Mouse (Mus musculus): ENCODE measurements at regions not wholly inside any gene's neighbourhood (a gene's known extent, or its start where the extent isn't known, plus 50 kb on each side); places are given as distances from the start of the nearest gene placed in this dataset.

DNA sequence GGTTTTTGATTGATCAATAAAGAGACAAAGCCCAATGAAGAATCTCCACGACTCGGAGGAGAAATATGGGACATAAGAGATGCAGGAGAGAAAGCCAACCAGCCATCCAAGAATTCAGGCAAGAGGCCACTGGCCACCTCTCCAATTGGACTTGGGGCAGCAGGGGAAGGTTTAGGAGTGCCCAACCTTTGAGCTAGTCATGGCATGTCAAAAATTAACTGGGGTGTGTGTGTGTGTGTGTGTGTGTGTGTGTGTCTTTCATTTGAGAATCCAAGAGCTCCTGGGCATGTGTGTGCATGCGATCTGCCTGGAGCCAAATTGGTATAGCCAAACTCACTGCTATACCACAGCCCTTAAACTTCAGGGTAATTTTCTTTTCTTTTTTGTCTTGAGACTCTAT is 51.6 kb upstream of the Cecr2 start:
- 90% methylated on average over 3 of the region's 3 CpGs for WGBS
- no peaks in the 10 kb centered on the region for H3K4me1 ChIP-seq (replicated peaks)
- no peak for ATAC-seq (ENCODE audit: insufficient number of reproducible peaks, insufficient read depth, low FRiP score, low TSS enrichment, low read depth)
- no peaks in the 10 kb centered on the region for H3K36me3 ChIP-seq
- no peak overlapping the region for H3K9ac ChIP-seq (replicated peaks)
- H3K27ac ChIP-seq: no peak overlapping the region
- H3K27me3 ChIP-seq: 0 out of 2 replicates have a peak, but pooled peaks cover 3% of the 10 kb centered on the region
- no peaks in the 10 kb centered on the region for H3K9me3 ChIP-seq
- H3K4me2 ChIP-seq: no peak overlapping the region
- no peak overlapping the region for H3K4me3 ChIP-seq (replicated peaks)

DNA sequence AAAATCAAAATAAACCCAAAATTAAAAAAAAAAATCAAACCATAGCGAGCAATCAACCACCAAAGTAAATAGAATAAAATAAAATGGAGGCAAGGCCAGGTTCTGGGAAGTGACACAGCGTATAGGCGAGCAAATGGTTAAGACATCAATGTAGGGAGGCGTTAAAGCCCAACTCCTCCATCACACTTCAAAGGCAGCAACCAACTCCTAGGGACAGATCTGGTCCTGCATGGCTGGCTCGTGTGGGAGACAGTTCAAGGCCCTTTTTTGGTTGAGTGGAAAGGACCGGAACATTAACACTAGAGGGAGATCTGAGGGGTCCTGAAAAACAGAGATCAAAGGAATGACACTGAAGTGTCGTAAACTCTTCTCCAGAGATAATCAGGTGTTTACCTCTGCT is 53.8 kb upstream of the Cecr2 start:
- no peak for ATAC-seq (ENCODE audit: insufficient number of reproducible peaks, insufficient read depth, low FRiP score, low TSS enrichment, low read depth)
- 0 out of 2 replicates have a peak, but pooled peaks cover 3% of the 10 kb centered on the region for H3K27me3 ChIP-seq
- no peaks in the 10 kb centered on the region for H3K9me3 ChIP-seq
- H3K36me3 ChIP-seq: no peaks in the 10 kb centered on the region
- H3K4me1 ChIP-seq (replicated peaks): no peaks in the 10 kb centered on the region
- no peak overlapping the region for H3K27ac ChIP-seq
- H3K9ac ChIP-seq (replicated peaks): no peak overlapping the region
- no peak overlapping the region for H3K4me3 ChIP-seq (replicated peaks)
- H3K4me2 ChIP-seq: no peak overlapping the region
- WGBS: 27% methylated on average over 7 of the region's 7 CpGs

DNA sequence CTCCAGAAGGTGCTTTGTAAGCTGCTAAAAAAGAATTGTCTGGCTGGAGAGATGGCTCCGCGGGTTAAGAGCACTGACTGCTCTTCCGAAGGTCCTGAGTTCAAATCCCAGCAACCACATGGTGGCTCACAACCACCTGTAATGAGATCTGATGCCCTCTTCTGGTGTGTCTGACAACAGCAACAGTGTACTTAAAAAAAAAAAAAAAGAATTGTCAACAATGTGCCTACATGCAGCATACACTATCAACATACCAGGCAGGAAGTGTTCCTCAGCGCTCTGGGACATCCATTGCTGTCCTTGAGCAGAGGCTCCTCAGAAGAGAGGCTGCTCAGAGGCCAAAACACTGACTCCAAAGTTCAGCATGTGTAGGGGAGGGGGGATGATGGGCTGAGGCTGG is 56.3 kb upstream of the Cecr2 start:
- no peak for ATAC-seq (ENCODE audit: insufficient number of reproducible peaks, insufficient read depth, low FRiP score, low TSS enrichment, low read depth)
- no peaks in the 10 kb centered on the region for H3K9me3 ChIP-seq

DNA sequence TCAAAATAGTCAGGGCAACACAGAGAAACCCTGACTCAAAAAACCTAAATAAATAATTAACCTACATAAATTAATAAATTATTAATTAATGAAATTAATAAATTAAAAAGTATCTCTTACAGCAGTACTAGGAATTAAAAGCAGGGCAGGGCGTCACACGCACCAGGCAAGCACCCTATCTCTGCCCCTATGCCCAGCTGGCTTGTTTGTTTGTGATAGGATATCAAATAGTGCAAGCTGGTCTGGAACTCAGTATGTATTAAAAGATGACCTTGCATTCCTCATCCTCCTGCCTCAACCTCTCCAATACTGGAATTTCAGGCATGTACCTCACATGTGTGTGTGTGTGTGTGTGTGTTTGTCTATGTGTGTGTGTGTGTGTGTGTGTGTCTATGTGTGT is 60.7 kb upstream of the Cecr2 start:
- ATAC-seq (ENCODE audit: insufficient number of reproducible peaks, insufficient read depth, low FRiP score, low TSS enrichment, low read depth): no peak
- no peaks in the 10 kb centered on the region for H3K27me3 ChIP-seq
- WGBS: 88% methylated on average over 2 of the region's 2 CpGs
- 0 out of 2 replicates have a peak, but pooled peaks cover 4% of the 10 kb centered on the region for H3K9me3 ChIP-seq
- H3K4me3 ChIP-seq (replicated peaks): no peak overlapping the region
- no peak overlapping the region for H3K9ac ChIP-seq (replicated peaks)
- no peaks in the 10 kb centered on the region for H3K36me3 ChIP-seq
- no peak overlapping the region for H3K27ac ChIP-seq
- H3K4me1 ChIP-seq (replicated peaks): no peaks in the 10 kb centered on the region
- no peak overlapping the region for H3K4me2 ChIP-seq

More for the DNA sequence above, 56.3 kb upstream of the Cecr2 start:
- Histone ChIP-seq H3K4me1 (replicated peaks) (no peaks in the 10 kb centered on the region), H3K27ac (no peak overlapping the region), H3K9ac (replicated peaks) (no peak overlapping the region), H3K27me3 (0 out of 2 replicates have a peak, but pooled peaks cover 3% of the 10 kb centered on the region), H3K4me3 (replicated peaks) (no peak overlapping the region), H3K4me2 (no peak overlapping the region), H3K36me3 (no peaks in the 10 kb centered on the region)
- 84% methylated on average over 4 of the region's 4 CpGs for WGBS

DNA sequence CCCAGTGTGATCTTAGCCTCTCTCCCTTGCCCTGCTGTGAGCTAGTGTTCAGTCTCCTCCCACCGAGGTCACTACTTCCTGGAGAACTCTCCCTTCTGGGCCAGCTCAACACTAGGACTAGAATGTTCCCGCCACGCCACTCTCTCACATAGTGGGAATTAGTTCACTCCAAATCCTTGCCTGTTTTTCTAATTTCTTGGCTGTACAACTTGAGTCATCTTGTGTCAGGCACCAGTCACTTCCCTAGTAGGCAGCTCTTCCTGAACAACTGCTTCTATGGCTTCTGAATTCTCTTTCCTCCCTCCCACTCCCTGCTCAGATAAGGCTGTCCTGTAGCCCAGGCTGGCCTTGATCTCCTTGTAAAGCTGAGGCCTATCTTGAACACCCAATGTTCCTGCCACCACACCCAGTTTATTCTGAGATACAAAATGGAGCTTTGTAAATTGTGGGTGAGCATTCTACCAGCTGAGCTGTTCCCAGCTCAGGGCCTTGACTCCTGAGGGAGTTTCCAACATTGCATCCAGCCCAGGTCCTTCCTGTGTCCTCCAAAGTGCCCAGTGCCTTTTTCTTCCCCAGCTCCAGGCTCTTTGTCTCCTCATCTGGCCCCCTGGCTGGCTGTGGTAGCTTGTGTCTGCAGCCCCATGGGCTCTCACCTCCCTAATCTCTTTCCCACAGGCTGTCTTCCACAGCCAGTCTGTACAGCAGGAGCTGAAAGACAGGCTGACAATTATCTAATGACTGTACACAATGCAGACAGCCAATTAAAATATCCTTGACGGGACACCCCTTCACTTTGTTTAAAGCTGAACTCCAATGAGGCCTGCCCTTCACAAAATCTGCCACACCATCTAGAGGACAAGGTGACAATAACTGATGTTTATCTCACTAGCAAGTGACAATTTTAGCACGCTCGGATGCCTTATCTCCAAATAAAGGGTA is 61.9 kb upstream of the Cecr2 start:
- WGBS: 46% methylated on average over 6 of the region's 6 CpGs
- Histone ChIP-seq H3K27ac (no peak overlapping the region), H3K4me3 (replicated peaks) (no peak overlapping the region), H3K4me2 (no peak overlapping the region), H3K9ac (replicated peaks) (no peak overlapping the region), H3K27me3 (no peaks in the 10 kb centered on the region), H3K4me1 (replicated peaks) (no peaks in the 10 kb centered on the region), H3K9me3 (0 out of 2 replicates have a peak, but pooled peaks cover 4% of the 10 kb centered on the region), H3K36me3 (no peaks in the 10 kb centered on the region)
- ATAC-seq (ENCODE audit: insufficient number of reproducible peaks, insufficient read depth, low FRiP score, low TSS enrichment, low read depth): no peak

DNA sequence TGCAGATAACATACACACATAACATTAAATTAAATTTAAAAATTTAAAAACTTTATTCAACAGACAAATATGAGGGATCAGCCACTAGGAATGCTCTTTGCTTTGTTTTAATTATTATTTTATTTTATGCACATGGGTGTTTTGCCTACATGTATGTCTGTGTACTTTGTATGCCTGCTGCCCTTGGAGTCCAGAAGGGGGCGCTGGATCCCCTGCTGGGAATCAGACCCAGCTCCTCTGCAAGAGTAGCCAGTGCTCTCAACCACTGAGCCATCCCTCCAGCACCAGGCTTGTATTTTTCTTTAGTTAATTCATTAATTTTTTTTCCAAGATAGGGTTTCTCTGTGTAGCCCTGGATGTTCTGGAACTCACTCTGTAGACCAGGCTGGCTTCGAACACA is 62.7 kb upstream of the Cecr2 start:
- H3K4me2 ChIP-seq: no peak overlapping the region
- H3K4me1 ChIP-seq (replicated peaks): no peaks in the 10 kb centered on the region
- no peaks in the 10 kb centered on the region for H3K27me3 ChIP-seq
- H3K9me3 ChIP-seq: 0 out of 2 replicates have a peak, but pooled peaks cover 4% of the 10 kb centered on the region
- WGBS: 58% methylated on average over 2 of the region's 2 CpGs
- no peak overlapping the region for H3K27ac ChIP-seq
- ATAC-seq (ENCODE audit: insufficient number of reproducible peaks, insufficient read depth, low FRiP score, low TSS enrichment, low read depth): no peak
- no peak overlapping the region for H3K9ac ChIP-seq (replicated peaks)
- H3K36me3 ChIP-seq: no peaks in the 10 kb centered on the region
- H3K4me3 ChIP-seq (replicated peaks): no peak overlapping the region

DNA sequence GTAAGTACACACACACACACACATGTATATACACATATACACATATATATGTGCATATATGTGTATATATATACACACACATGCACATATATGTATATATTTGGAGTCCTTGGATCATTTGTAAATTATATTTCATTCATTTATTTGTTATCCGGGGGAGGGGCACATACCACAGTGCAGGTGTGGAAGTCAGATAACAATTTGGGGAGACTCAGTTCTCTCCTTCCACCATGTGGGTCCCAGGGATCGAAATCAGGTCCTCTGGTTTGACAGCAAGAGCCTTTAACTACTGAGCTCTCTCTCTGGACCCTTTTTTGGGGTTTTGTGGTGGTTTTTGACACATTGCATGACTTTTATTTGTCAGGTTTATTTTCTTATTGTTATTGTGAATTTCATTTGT is 65.8 kb upstream of the Cecr2 start:
- no peak for ATAC-seq (ENCODE audit: insufficient number of reproducible peaks, insufficient read depth, low FRiP score, low TSS enrichment, low read depth)
- Histone ChIP-seq H3K36me3 (no peaks in the 10 kb centered on the region), H3K9ac (replicated peaks) (no peak overlapping the region), H3K4me1 (replicated peaks) (no peaks in the 10 kb centered on the region), H3K27me3 (no peaks in the 10 kb centered on the region), H3K27ac (no peak overlapping the region), H3K4me2 (no peak overlapping the region), H3K9me3 (0 out of 2 replicates have a peak, but pooled peaks cover 4% of the 10 kb centered on the region), H3K4me3 (replicated peaks) (no peak overlapping the region)
- WGBS: 83% methylated on average over 2 of the region's 2 CpGs

DNA sequence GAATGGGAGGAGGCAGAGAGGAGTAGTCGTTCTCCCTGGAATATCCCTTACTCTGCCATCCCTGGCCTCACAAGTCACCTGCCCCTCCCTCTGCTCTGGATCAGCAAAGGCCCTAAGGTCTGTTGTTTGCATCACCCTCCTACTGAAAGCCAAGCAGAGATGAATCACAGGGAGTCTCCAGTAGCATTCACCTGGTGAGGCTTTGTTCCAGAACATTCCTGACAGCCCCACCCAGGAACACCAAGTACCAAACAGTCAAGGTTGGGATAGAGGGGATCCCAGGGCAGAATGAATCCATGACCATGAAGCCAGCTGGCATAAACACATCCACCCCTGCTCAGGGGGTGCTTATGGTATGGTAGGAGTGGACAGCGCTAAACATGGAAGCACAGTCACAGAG is 67.4 kb upstream of the Hdhd5 start:
- Histone ChIP-seq H3K4me3 (replicated peaks) (no peak overlapping the region), H3K4me1 (replicated peaks) (no peaks in the 10 kb centered on the region), H3K9me3 (0 out of 2 replicates have a peak, but pooled peaks cover 4% of the 10 kb centered on the region), H3K36me3 (no peaks in the 10 kb centered on the region), H3K4me2 (no peak overlapping the region), H3K27me3 (no peaks in the 10 kb centered on the region), H3K9ac (replicated peaks) (no peak overlapping the region), H3K27ac (no peak overlapping the region)
- 61% methylated on average over 2 of the region's 2 CpGs for WGBS
- no peak for ATAC-seq (ENCODE audit: insufficient number of reproducible peaks, insufficient read depth, low FRiP score, low TSS enrichment, low read depth)

DNA sequence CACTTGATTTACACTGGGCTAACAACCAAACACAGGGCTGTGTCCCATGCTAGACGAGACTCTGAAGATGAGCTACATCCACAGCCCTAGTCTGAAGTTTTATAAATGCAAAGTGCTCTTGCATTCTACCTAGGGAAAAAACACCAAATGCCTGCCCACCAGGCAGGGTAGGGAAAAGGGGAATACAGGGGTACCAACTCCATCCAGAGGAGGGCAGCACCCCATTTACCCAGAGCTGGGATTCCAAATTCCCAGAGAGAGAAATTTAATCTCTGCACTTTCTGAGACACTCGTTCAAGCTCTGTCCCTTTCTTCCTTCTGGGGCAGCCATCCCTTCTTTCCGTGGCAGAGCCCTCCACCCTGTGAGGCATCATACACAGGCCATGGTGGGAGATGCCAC is 66.8 kb upstream of the Hdhd5 start:
- Histone ChIP-seq H3K4me1 (replicated peaks) (peaks cover under 1% of the 10 kb centered on the region), H3K4me3 (replicated peaks) (no peak overlapping the region), H3K9ac (replicated peaks) (no peak overlapping the region), H3K27me3 (no peaks in the 10 kb centered on the region), H3K27ac (no peak overlapping the region), H3K36me3 (no peaks in the 10 kb centered on the region), H3K9me3 (0 out of 2 replicates have a peak, but pooled peaks cover 4% of the 10 kb centered on the region), H3K4me2 (no peak overlapping the region)
- 40% methylated on average over 3 of the region's 3 CpGs for WGBS
- no peak for ATAC-seq (ENCODE audit: insufficient number of reproducible peaks, insufficient read depth, low FRiP score, low TSS enrichment, low read depth)

DNA sequence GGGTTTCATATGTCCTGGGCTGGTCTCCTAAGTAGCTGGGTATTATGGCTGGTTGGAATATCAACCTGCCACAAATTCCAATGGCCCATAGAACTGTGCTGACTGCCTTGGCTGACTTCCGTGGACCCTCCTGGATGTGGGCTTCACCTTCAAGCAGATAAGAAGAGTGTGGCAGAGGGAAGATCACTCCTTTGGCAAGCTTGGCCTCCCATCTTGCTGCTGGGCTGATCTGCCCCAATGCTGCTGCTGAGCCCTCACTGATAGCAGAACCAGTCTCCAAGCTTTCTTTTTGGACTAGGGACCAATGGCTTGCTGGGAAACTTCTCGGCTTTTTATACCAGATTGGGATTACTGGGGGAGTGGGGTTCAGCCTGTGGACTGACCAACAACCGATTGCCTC is 65.6 kb upstream of the Hdhd5 start:
- H3K9ac ChIP-seq (replicated peaks): no peak overlapping the region
- no peaks in the 10 kb centered on the region for H3K27me3 ChIP-seq
- ATAC-seq (ENCODE audit: insufficient number of reproducible peaks, insufficient read depth, low FRiP score, low TSS enrichment, low read depth): no peak
- H3K4me2 ChIP-seq: no peak overlapping the region
- H3K4me3 ChIP-seq (replicated peaks): no peak overlapping the region
- H3K4me1 ChIP-seq (replicated peaks): peaks cover 13% of the 10 kb centered on the region
- 86% methylated on average over 3 of the region's 3 CpGs for WGBS
- 0 out of 2 replicates have a peak, but pooled peaks cover 4% of the 10 kb centered on the region for H3K9me3 ChIP-seq
- no peak overlapping the region for H3K27ac ChIP-seq
- H3K36me3 ChIP-seq: no peaks in the 10 kb centered on the region

DNA sequence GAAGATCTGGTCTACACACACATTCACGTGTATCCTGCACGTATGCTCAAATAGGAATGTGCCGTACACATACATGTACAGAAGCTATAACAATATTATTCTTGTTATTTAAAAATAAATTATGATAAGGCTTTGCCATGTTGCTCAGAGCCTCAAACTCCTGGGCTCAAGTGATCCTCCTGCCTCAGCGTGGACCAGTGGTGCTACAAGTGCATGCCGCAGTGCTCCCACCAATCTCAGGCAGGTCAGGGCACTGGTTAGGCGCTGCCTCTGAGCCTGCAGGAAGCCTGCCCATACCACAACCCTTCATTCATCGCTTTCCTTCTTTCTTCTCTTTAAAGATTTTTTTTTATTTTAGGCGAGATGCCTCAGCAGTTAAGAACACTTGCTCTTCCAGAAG is 63.3 kb upstream of the Hdhd5 start:
- no peak overlapping the region for H3K27ac ChIP-seq

More for the DNA sequence above, 63.3 kb upstream of the Hdhd5 start:
- no peak overlapping the region for H3K4me3 ChIP-seq (replicated peaks)
- H3K4me2 ChIP-seq: no peak overlapping the region
- peaks cover 21% of the 10 kb centered on the region for H3K4me1 ChIP-seq (replicated peaks)
- no peaks in the 10 kb centered on the region for H3K36me3 ChIP-seq
- no peak overlapping the region for H3K9ac ChIP-seq (replicated peaks)
- no peak for ATAC-seq (ENCODE audit: insufficient number of reproducible peaks, insufficient read depth, low FRiP score, low TSS enrichment, low read depth)
- H3K9me3 ChIP-seq: no peaks in the 10 kb centered on the region
- 88% methylated on average over 8 of the region's 8 CpGs for WGBS
- no peaks in the 10 kb centered on the region for H3K27me3 ChIP-seq

Data from limb, embryonic 12.5 days (tissue).